Mouse (Mus musculus): ENCODE data around the gene Aurka. TPM values are rescaled to one million over a fixed set of nuclear protein-coding genes. Genes with fewer than 3 reads are reported as not detected.

The Aurka gene
- 86.6 and 98.3 TPM in 2 replicates for polyA plus RNA-seq (2015; fragmentation: Nextera tagmentation; extraction: Ambion mirVana)

DNA sequence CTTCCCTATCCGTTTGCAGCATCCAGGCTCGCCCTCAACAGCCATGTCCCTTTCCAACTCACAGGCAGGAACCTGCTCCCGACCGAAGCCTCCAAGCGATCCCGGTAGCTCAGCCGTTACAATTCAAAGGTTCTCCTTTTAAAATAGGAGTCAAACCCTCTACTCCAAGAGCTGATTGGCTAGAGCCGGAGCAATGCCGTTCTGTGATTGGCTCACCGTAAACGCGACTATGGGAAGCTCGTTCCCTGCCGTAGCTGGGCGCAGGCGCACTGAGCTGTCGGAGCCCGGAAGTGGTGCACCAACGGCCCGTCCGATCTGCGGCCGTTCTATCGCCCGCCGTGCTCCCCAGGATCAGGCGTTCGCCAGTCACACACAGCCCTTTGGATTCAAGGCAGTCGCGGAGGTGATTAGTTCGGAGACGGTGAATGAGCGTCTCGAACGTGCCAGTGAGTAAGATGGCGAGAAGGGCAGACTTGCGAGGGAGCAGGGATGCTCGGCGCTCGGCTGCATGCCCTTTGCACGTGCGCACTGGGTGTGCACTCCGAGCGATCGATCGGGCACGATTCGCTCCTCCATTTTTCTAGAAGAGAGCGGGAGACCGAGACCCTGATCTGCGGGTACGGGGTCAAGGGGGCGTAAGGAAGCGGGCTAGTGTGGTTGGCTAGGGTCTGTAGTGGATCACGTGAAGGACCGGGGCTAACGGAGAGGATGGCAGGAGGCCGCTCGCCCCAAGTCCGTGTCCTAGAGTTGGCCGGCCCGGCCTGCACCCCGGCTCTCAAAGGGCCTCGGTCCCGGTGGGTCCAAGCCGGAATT lies at the start of gene Aurka, which contains the start of gene Cstf1:
Gene Aurka, minus strand, starts transcription at position 125 of the 813 bp plus-strand sequence.
Gene Cstf1, plus strand, starts transcription at position 271 of the 813 bp plus-strand sequence.
- peak; percentile 90 for ATAC-seq (ENCODE audit: extremely low read depth, insufficient number of reproducible peaks, low FRiP score, low TSS enrichment)
- peaks cover 44% of the 10 kb centered on the region for H3K4me1 ChIP-seq
- under 1% methylated on average over 66 of the region's 66 CpGs for WGBS
- peak within 1 kb of the TSS; percentile 97 for H3K9ac ChIP-seq
- no peaks in the 10 kb centered on the region for H3K27me3 ChIP-seq (replicated peaks)
- H3K4me3 ChIP-seq = peak within 1 kb of the TSS; percentile 97
- peak within 1 kb of the TSS; percentile 81 for H3K4me2 ChIP-seq
- no peaks in the 10 kb centered on the region for H3K9me3 ChIP-seq
- peak within 1 kb of the TSS; percentile 75 for H3K27ac ChIP-seq (replicated peaks)
- peaks cover 65% of the 10 kb centered on the region for H3K36me3 ChIP-seq

DNA sequence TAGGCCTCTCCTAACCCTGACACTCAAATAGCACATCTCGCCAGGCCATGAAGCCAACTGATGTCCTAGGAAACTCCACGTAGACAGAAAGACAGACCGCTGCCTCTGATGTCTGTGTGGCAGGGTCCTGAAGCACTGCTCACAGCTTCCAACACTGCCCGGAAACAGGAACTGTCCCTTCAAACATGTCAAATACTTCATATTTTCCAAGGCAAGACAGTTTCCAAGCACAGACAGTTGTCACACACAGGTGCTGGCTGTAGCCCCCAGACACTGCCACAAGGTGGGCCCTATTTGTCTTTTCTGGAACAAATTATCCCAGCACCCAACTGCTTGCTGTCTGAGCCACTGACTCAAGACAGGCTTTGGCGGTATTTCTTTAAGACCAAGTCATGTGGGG lies 47.9 kb upstream of the Aurka start:
- Histone ChIP-seq H3K9ac (no peak overlapping the region), H3K4me3 (no peak overlapping the region), H3K36me3 (no peaks in the 10 kb centered on the region), H3K27ac (replicated peaks) (no peak overlapping the region), H3K9me3 (no peaks in the 10 kb centered on the region), H3K27me3 (replicated peaks) (peaks cover 9% of the 10 kb centered on the region; the same call in 1 of the 2 replicates), H3K4me2 (no peak overlapping the region), H3K4me1 (peaks cover 8% of the 10 kb centered on the region)
- WGBS = 83% methylated on average over 5 of the region's 5 CpGs
- no peak for ATAC-seq (ENCODE audit: extremely low read depth, insufficient number of reproducible peaks, low FRiP score, low TSS enrichment)

DNA sequence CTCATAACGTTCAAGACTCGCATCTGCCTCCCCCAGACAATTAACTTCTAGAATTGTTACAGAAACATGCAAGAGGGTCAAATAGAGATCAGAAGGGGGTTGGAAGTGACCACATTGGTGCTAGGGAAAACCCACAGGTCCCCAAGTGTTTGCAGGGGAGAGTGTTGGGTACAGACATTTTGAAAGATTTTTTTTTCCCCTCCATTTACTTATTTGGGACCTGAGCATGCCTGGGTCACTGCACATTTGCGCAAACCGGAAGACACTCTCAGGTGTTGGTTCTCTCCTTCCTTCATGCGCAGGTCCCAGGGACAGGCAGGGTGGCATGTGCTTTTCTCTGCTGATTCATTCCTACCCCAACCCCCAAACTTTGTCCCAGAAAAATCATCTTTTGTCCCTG lies 46.5 kb upstream of the Aurka start:
- no peak overlapping the region for H3K4me3 ChIP-seq
- H3K27me3 ChIP-seq (replicated peaks) = peaks cover 9% of the 10 kb centered on the region; the same call in 1 of the 2 replicates
- no peak overlapping the region for H3K9ac ChIP-seq
- H3K9me3 ChIP-seq = no peaks in the 10 kb centered on the region
- WGBS = 81% methylated on average over 5 of the region's 5 CpGs
- H3K36me3 ChIP-seq = no peaks in the 10 kb centered on the region
- no peak for ATAC-seq (ENCODE audit: extremely low read depth, insufficient number of reproducible peaks, low FRiP score, low TSS enrichment)
- peaks cover 16% of the 10 kb centered on the region for H3K4me1 ChIP-seq
- H3K27ac ChIP-seq (replicated peaks) = no peak overlapping the region
- no peak overlapping the region for H3K4me2 ChIP-seq

DNA sequence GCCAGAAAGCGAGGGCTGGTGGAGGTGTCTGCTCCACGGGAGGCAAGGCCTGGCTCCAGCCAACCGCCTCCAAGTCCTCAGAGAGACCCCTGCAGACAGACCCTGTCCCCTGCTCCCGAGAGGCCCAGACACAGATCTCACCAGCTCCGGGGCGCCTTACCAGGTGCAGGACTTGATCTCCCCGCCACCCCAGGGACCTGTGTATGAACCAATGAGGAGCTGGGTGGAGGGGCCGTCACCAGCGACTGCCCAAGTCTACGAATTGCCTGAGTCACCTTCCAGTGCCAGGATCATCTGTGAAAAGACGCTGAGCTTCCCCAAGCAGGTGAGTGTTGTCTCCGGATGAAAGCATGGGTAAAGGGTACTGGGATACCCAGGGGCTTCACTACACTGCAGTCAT lies 45.9 kb upstream of the Aurka start:
- Histone ChIP-seq H3K4me2 (no peak overlapping the region), H3K9me3 (no peaks in the 10 kb centered on the region), H3K27me3 (replicated peaks) (peaks cover 9% of the 10 kb centered on the region; the same call in 1 of the 2 replicates), H3K27ac (replicated peaks) (no peak overlapping the region), H3K9ac (no peak overlapping the region), H3K36me3 (no peaks in the 10 kb centered on the region), H3K4me3 (no peak overlapping the region), H3K4me1 (peaks cover 17% of the 10 kb centered on the region)
- no peak for ATAC-seq (ENCODE audit: extremely low read depth, insufficient number of reproducible peaks, low FRiP score, low TSS enrichment)
- 45% methylated on average over 12 of the region's 12 CpGs for WGBS

DNA sequence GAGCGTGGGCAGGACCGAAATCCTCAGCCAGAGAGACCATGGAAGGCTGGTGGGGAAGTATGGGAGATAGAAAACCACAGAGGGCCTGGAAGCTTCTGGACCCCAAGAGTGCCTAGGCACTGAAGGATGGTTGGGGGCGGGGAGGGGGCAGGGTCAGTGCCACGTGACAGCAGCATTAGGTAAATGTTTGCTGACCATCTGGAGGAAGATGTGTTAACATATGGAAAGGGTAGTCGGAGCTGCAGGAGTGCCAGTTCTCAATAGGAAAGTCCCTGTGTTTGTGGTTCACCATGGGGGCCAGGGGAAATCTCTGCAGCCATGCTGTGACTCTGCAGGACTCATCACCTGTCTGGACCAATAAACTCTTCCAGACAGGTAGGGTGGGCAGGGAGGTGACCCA lies 43.6 kb upstream of the Aurka start:
- H3K9me3 ChIP-seq = no peaks in the 10 kb centered on the region
- peaks cover 19% of the 10 kb centered on the region for H3K4me1 ChIP-seq
- H3K36me3 ChIP-seq = no peaks in the 10 kb centered on the region
- H3K4me3 ChIP-seq = no peak overlapping the region
- peaks cover 9% of the 10 kb centered on the region; the same call in 1 of the 2 replicates for H3K27me3 ChIP-seq (replicated peaks)
- ATAC-seq (ENCODE audit: extremely low read depth, insufficient number of reproducible peaks, low FRiP score, low TSS enrichment) = no peak
- H3K27ac ChIP-seq (replicated peaks) = peak overlapping the region; percentile 61; the same call in 1 of the 2 replicates
- WGBS = 46% methylated on average over 5 of the region's 5 CpGs
- H3K4me2 ChIP-seq = no peak overlapping the region
- H3K9ac ChIP-seq = no peak overlapping the region

DNA sequence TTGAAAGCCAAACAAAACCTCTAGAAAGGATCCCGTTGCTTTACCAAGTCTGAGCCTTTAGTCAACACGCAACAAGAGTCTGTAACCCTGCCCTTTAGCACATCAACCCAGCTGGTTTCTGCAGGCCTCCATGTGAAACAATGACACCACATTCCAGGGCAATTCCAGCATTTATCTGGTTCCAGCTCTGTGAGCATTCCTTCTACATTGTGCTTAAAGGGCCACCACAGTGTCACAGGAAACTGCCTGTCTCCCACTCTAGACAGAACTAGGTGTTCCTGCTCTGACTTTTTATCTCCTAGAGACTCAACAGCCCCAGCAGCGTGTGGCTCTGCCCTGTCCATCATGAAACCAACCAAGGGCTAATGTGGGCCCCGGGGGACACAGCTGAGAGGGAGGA lies 42.9 kb upstream of the Aurka start:
- WGBS = 13% methylated on average over 4 of the region's 4 CpGs
- Histone ChIP-seq H3K27ac (replicated peaks) (peak overlapping the region; percentile 61), H3K36me3 (no peaks in the 10 kb centered on the region), H3K4me3 (no peak overlapping the region), H3K4me2 (no peak overlapping the region), H3K9me3 (no peaks in the 10 kb centered on the region), H3K9ac (0 out of 2 replicates have a peak overlapping the region, but pooled peaks have one; percentile 47), H3K4me1 (peaks cover 19% of the 10 kb centered on the region), H3K27me3 (replicated peaks) (peaks cover 6% of the 10 kb centered on the region; the same call in 1 of the 2 replicates)
- ATAC-seq (ENCODE audit: extremely low read depth, insufficient number of reproducible peaks, low FRiP score, low TSS enrichment) = no peak

DNA sequence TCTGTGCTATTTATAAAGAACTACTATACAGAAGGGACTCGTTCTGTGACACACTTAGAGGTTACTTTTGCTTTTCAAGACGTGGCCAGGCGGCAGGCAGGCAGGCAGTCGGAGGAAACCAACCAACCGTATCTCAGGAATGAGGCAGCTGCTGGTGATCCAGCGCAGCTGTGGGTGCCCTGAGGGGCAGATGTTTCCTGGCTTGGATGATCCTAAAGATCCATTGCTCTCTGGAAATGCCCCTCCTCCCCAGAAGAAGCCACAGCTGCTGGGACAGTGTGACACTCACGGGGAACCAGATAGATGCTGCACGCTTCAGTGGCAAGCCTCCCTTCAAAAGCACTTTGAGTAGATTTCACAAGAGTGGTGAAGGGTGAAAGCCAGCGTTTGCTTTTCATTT lies 42.1 kb upstream of the Aurka start:
- ATAC-seq (ENCODE audit: extremely low read depth, insufficient number of reproducible peaks, low FRiP score, low TSS enrichment) = no peak
- peak overlapping the region; percentile 17 for H3K4me3 ChIP-seq
- no peak overlapping the region for H3K27ac ChIP-seq (replicated peaks)

DNA sequence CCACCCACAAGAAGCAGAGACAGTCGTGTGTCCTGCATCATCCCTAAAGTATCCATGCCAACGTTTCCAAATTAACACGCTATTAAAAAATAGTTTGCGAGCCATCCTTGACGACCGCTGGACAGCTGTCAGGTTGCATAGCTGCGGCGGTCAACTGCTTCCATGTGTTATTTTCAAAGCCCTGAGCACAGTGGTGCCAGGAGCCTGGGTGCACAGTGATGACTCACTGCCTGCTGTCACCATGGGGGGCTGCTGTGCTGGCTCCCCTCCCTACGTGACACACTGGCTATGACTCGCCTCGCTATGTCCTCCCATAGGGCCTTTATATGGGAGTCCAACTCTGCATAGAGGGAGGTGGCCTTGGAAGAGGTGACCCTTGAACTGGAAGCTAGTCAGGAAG lies 40.8 kb upstream of the Aurka start:
- Histone ChIP-seq H3K4me2 (no peak overlapping the region), H3K9me3 (no peaks in the 10 kb centered on the region), H3K4me1 (peaks cover 19% of the 10 kb centered on the region), H3K27me3 (replicated peaks) (peaks cover 1% of the 10 kb centered on the region; the same call in 1 of the 2 replicates), H3K9ac (no peak overlapping the region), H3K36me3 (no peaks in the 10 kb centered on the region), H3K27ac (replicated peaks) (no peak overlapping the region), H3K4me3 (no peak overlapping the region)
- ATAC-seq (ENCODE audit: extremely low read depth, insufficient number of reproducible peaks, low FRiP score, low TSS enrichment) = no peak
- 71% methylated on average over 11 of the region's 11 CpGs for WGBS

More for the DNA sequence above, 42.1 kb upstream of the Aurka start:
- H3K36me3 ChIP-seq = no peaks in the 10 kb centered on the region
- peak overlapping the region; percentile 41 for H3K9ac ChIP-seq
- no peaks in the 10 kb centered on the region for H3K9me3 ChIP-seq
- 5% methylated on average over 9 of the region's 9 CpGs for WGBS
- H3K27me3 ChIP-seq (replicated peaks) = no peaks in the 10 kb centered on the region; the same call in 1 of the 2 replicates
- H3K4me1 ChIP-seq = peaks cover 19% of the 10 kb centered on the region
- peak overlapping the region; percentile 58 for H3K4me2 ChIP-seq

DNA sequence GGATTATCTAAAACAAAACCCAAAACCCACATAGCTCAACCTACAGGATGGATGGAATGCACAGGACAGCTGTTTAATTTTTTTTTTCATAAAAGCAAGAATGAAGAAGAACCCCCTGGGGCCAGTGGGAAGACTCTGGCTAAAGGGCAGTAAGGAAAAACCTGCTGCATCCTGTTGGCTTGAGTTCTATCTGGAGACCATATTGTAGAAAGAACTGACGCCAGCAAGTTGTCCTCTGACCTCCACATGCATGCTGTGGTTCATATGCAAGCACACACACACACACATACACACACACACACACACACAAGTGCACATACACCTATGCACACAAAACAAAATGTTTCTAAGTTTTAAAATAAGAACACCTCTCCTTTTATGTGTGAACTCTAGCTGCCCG lies 40.4 kb upstream of the Aurka start:
- 67% methylated on average over 2 of the region's 2 CpGs for WGBS

DNA sequence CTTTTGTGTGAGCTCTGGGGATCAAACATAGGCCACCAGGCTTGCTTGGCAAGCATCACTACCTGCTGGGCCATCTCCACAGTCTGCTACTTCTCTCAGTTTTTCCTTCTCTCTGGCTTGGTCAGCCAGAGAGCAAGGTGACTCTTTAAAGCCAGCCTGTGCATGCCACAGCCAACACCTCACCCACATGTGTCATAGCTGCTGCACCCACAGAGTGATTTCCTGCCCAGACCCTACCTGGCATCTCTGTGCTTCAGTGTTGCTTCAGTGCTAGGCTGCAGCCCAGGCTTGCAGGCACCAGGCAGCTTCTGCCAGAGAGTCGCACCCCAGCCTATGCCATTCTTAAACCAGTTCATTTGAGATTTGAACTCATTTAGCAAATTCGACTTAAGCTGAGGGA lies 37.2 kb upstream of the Aurka start:
- Histone ChIP-seq H3K27ac (replicated peaks) (no peak overlapping the region), H3K4me3 (no peak overlapping the region), H3K9ac (no peak overlapping the region), H3K27me3 (replicated peaks) (peaks cover 17% of the 10 kb centered on the region; the same call in 1 of the 2 replicates), H3K9me3 (no peaks in the 10 kb centered on the region), H3K4me2 (no peak overlapping the region), H3K36me3 (no peaks in the 10 kb centered on the region), H3K4me1 (peaks cover 5% of the 10 kb centered on the region)
- ATAC-seq (ENCODE audit: extremely low read depth, insufficient number of reproducible peaks, low FRiP score, low TSS enrichment) = no peak
- 72% methylated on average over 2 of the region's 2 CpGs for WGBS

More for the DNA sequence above, 40.4 kb upstream of the Aurka start:
- H3K4me1 ChIP-seq = peaks cover 19% of the 10 kb centered on the region
- no peak for ATAC-seq (ENCODE audit: extremely low read depth, insufficient number of reproducible peaks, low FRiP score, low TSS enrichment)
- no peaks in the 10 kb centered on the region for H3K36me3 ChIP-seq
- no peak overlapping the region for H3K4me3 ChIP-seq
- 0 out of 2 replicates have a peak, but pooled peaks cover 5% of the 10 kb centered on the region for H3K27me3 ChIP-seq (replicated peaks)
- H3K9me3 ChIP-seq = no peaks in the 10 kb centered on the region
- H3K9ac ChIP-seq = no peak overlapping the region
- H3K27ac ChIP-seq (replicated peaks) = no peak overlapping the region
- no peak overlapping the region for H3K4me2 ChIP-seq

DNA sequence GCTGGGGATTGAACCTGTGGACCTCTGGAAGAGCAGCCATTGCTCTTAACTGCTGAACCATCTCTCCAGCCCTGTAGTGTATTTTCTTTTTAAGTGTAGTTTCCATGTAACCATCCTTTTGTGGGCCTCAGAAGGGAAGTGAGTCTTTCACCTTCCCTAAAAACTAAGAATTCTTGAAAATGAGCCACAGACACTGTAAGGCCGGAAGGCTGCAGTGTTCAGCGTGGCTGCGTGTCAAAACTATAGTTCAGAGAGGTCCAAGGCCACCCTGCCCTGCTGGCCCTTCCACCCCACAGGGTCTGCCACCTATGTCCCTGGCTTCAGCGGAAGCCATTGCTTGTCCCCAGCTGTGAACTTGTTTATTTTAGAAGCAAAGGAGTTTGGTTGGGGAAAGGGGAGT lies 35.8 kb upstream of the Aurka start:
- Histone ChIP-seq H3K4me1 (peaks cover 3% of the 10 kb centered on the region; the same call in 1 of the 2 replicates), H3K4me2 (no peak overlapping the region), H3K27me3 (replicated peaks) (peaks cover 23% of the 10 kb centered on the region; the same call in 1 of the 2 replicates), H3K36me3 (no peaks in the 10 kb centered on the region), H3K9me3 (no peaks in the 10 kb centered on the region), H3K27ac (replicated peaks) (0 out of 2 replicates have a peak overlapping the region, but pooled peaks have one; percentile 15), H3K4me3 (no peak overlapping the region), H3K9ac (no peak overlapping the region)
- no peak for ATAC-seq (ENCODE audit: extremely low read depth, insufficient number of reproducible peaks, low FRiP score, low TSS enrichment)
- WGBS = 60% methylated on average over 4 of the region's 4 CpGs

Data from heart, embryonic 13.5 days (tissue).